Mouse (Mus musculus) olfactory bulb, adult 2 months (tissue): Measurements from ENCODE around the gene Cela3a. TPM values are rescaled to one million over a fixed set of nuclear protein-coding genes. Genes with fewer than 3 reads are reported as not detected.
"Not testable (repeated sequence)": the region's sequence is repeated elsewhere in the genome, so short reads cannot be mapped to it uniquely, and the experiment has no call there.

Experiments used
- H3K27ac ChIP-seq: fragments of 200-500 bp; 2 replicates; pipeline ENCODE4 v1.5.1; 2012; ENCODE audit warnings: low read depth, low read length; ENCODE audit not compliant: insufficient read depth
- H3K4me1 ChIP-seq: fragments of 200-500 bp; 2 replicates; pipeline ENCODE4 v1.6.1; 2012; ENCODE audit warnings: low read length; ENCODE audit not compliant: control insufficient read depth, insufficient read depth
- H3K4me3 ChIP-seq: fragments of 200-500 bp; 2 replicates; pipeline ENCODE4 v1.5.1; 2012; ENCODE audit warnings: mild to moderate bottlenecking, low read depth, low read length, moderate library complexity; ENCODE audit not compliant: insufficient read depth
- CTCF ChIP-seq: fragments of 200-500 bp; IDR thresholded peaks from 2 replicates; pipeline ENCODE4 v1.5.1; 2012; ENCODE audit warnings: low read depth, mild to moderate bottlenecking, low read length, moderate library complexity; ENCODE audit not compliant: insufficient read depth
- POLR2A ChIP-seq: fragments of 200-500 bp; IDR thresholded peaks from 2 replicates; pipeline ENCODE4 v1.6.1; 2012; ENCODE audit warnings: mild to moderate bottlenecking, low read depth, low read length, moderate library complexity; ENCODE audit not compliant: insufficient read depth
- WGBS: fragments of 180-500 bp; shearing (Covaris S2); methylation state at CpG from one replicate; pipeline ENCODE4 v1.1.7; 2018; 5-methylcytosine and 5-hydroxymethylcytosine counted together
- polyA plus RNA-seq: library from polyadenylated mRNA; stranded (reverse); fragments of >200 nt; gene quantifications from 2 replicates; pipeline ENCODE4 v1.2.4, GENCODE M21; 2012; ENCODE audit warnings: low replicate concordance; ENCODE audit not compliant: missing spikeins, insufficient read depth, insufficient read length

Gene Cela3a
- polyA plus RNA-seq, 1 experiment: not detected

DNA sequence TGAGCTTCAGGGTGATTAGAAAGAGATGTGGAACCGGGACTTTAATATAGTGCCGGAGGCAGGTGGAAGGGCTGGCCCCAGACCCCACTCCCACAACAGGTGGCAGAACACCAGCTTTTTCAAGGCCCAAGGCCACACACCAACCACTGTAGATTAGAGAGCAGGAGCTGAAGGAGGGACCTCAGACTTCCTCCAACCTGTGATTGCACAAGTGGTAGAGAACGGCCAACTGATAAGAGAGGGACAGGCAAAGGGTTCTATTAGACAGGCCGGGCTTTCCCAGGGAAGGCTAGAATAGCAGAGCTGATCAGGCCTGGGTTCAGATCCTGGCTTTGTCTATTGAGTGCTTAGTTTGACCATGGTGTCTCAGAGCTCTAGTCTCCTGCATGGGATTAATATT, 20.9 kb upstream of the Cela3a start, which contains the start of gene Cela3b:
Gene Cela3b, minus strand, starts transcription at position 39 of the 400 bp plus-strand sequence.
- Histone ChIP-seq H3K4me3 (no peak within 1 kb of the TSS), H3K4me1 (peaks cover 5% of the 10 kb centered on the region; the same call in 1 of the 2 replicates), H3K27ac (no peak within 1 kb of the TSS)
- 98% methylated on average over 4 of the region's 4 CpGs for WGBS
- TF ChIP-seq CTCF (no peak), POLR2A (no peak)

DNA sequence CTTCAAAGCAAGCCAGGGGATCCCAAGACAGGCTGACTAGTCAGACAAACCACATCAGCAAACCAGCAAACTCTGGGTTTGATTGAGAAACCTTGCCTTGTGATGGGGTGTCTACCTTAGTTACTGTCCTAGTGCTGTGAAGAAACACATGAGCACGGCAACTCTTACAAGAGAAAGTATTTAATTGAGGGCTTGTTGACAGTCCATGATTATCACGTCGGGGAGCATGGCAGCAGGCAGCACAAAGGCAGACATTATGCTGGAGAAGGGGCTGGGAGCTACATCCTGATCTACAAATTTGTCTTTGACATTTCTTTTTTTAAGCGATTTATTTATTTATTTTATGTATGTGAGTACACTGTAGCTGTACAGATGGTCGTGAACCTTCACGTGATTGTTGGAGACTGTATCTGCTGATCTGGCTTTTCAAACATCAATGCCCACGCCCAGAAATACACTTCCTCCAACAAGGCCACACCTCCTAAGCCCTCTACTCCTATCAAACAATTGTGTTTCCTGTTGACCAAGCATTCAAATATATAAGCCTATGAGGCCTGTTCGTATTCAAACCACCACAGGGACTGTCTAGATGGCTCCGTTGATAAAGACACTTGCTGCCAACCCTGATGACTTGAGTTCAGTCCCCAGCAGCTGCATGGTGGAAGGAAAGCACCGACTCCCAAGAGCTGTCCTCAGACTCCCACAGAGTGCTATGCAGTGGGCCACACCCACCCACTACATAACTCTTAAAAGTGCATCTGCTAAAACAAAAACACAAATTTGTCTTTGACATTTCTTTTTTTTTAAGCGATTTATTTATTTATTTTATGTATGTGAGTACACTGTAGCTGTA, 8.3 kb upstream of the Cela3a start:
- TF ChIP-seq POLR2A (no peak), CTCF (no peak)
- WGBS: 29% methylated on average over 11 of the region's 11 CpGs

DNA sequence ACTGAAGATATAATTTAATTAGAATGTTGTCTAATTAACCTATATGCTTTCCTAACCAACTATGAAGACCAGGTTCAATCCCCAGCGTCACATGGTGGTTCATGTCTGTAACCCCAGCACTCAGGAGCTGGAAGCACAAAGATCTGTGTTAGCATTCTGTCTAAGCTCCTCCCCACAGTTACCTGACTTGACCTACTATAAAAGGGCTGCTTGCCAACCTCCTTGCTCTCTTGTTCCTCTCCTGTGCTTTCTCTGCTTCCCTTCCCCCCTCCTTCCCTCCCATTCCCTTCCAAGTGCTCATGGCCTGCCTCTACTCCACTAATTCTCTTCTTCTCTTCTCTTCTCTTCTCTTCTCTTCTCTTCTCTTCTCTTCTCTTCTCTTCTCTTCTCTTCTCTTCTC, 5.3 kb upstream of the Cela3a start:
- TF ChIP-seq CTCF: no peak
- TF ChIP-seq POLR2A: no peak
- no peak overlapping the region for H3K27ac ChIP-seq
- 74% methylated on average over 1 of the region's 1 CpGs for WGBS
- H3K4me1 ChIP-seq: peaks cover 22% of the 10 kb centered on the region
- H3K4me3 ChIP-seq: no peak overlapping the region

More for the DNA sequence above, 8.3 kb upstream of the Cela3a start:
- H3K27ac ChIP-seq: peak overlapping the region; percentile 85
- peaks cover 14% of the 10 kb centered on the region for H3K4me1 ChIP-seq
- no peak overlapping the region for H3K4me3 ChIP-seq

DNA sequence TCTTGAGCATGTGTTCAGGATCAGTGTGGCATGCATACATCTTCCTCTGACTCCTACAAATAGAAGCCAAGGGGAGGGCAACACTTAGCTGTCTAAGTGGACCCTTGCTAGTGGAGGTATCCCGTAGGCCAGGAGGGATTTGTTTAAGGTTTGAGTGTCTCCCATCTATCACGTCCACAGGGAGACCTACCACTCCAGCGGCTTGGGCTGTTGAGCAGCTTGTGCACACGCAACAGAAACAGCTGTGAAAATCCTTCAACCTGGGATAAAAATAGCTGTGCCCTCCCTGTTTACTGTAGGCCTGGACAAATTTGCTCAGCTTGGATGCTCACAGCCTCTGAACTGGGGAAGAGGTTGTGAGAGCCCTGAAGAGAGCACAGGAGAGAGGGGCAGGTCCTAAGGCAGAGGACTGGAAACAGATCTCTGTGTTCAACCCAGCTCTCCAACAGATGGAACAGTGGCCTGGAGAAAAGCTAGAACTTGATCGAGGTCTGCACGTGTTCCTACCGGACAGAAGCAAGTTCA, 2.7 kb upstream of the Cela3a start:
- not testable (repeated sequence) for H3K4me3 ChIP-seq
- peaks cover 16% of the 10 kb centered on the region for H3K4me1 ChIP-seq
- 66% methylated on average over 7 of the region's 7 CpGs for WGBS
- peak overlapping the region; percentile 57; the same call in 1 of the 2 replicates for H3K27ac ChIP-seq

GRCm38 (mm10) chr4:137405571-137405970, 4.0 kb downstream of the Cela3a start:
- WGBS: 91% methylated on average over 3 of the region's 3 CpGs
- Histone ChIP-seq H3K4me3 (no peak overlapping the region), H3K27ac (no peak overlapping the region), H3K4me1 (no peaks in the 10 kb centered on the region)
- TF ChIP-seq CTCF (no peak), POLR2A (no peak)

GRCm38 (mm10) chr4:137396641-137397525, 12.7 kb downstream of the Cela3a start:
- 74% methylated on average over 15 of the region's 15 CpGs for WGBS

DNA sequence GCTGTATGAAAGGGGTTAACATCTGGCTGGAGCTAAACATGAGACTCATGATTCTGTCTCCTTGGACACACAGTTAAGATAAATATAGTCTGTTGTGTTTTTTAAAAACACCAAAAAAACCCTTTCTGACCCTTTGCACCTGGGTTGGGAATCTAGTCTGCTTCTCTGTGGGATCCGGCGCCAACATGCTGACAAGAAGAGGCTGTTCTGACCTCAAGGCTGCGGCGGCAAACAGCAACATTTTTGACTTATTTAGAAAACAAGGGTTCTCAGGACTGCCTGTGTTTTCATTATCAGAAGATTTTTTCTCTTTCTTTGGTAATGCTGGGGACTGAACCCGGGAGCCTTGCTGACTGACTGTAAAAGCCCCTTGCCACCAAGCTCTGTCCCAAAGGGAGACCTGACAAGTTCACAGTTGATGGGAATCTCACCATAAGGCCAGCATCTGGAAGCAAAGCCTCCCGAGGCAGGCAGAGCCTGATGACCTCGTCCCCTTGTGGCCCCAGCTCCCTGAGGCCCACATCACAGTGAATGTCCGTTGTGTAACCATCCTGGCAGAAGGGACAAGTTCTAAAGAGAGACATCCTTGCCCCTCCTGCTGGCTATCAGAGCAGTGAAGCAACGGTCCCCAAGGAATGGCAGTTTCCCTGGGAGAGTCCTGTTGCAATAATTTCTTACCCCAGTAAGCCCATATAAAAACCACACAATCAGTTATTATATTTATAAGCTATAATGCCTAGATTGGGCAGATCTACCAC, 16.0 kb downstream of the Cela3a start:
- WGBS: 67% methylated on average over 9 of the region's 9 CpGs
- no peak overlapping the region for H3K27ac ChIP-seq
- H3K4me3 ChIP-seq: no peak overlapping the region
- TF ChIP-seq CTCF (no peak), POLR2A (no peak)
- H3K4me1 ChIP-seq: peaks cover 4% of the 10 kb centered on the region

More at GRCm38 (mm10) chr4:137396641-137397525, 12.7 kb downstream of the Cela3a start:
- Histone ChIP-seq H3K27ac (no peak overlapping the region), H3K4me1 (peaks cover 4% of the 10 kb centered on the region), H3K4me3 (no peak overlapping the region)
- TF ChIP-seq POLR2A (no peak), CTCF (no peak)

DNA sequence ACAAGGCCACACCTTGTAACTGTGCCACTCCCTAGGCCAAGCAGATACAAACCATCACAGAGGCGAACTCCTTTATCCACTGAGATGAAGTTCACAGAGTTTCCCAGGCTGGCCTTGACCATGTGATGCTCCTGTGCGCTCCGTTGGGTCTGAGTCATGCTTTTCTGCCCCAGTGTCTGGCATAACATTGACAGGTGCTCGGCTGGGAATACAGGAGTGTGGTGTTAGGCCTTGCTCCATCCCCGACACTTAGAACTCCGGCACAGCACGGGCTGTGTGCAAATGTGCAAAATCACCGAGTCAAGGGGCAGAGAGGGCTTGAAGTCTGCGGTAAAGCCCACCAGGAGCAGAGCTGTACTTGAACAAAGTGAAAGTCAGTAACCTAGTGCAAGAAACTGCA, 16.7 kb downstream of the Cela3a start:
- TF ChIP-seq POLR2A (no peak), CTCF (no peak)
- WGBS: 88% methylated on average over 9 of the region's 9 CpGs
- Histone ChIP-seq H3K4me3 (no peak overlapping the region), H3K4me1 (peaks cover 4% of the 10 kb centered on the region), H3K27ac (no peak overlapping the region)

DNA sequence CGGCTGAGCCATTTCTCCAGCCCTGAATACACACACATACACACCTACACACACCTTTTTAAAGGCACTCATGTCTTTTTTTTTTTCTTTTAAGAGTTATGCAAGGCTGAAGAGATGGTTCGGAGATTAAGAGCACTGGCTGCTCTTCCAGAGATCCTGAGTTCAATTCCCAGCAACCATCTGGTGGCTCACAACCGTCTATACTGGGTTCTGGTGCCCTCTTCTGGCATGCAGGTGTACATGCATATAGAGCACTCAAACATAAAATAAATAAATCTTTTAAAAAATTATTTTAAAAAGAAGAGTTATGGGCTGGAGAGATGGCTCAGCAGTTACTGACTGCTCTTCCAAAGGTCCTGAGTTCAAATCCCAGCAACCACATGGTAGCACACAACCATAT, 18.3 kb downstream of the Cela3a start:
- peaks cover 4% of the 10 kb centered on the region for H3K4me1 ChIP-seq
- no peak overlapping the region for H3K4me3 ChIP-seq
- TF ChIP-seq POLR2A (no peak), CTCF (no peak)
- 92% methylated on average over 3 of the region's 3 CpGs for WGBS
- no peak overlapping the region for H3K27ac ChIP-seq
